Mouse (Mus musculus): ENCODE measurements at regions not wholly inside any gene's neighbourhood (a gene's known extent, or its start where the extent isn't known, plus 50 kb on each side); places are given as distances from the start of the nearest gene placed in this dataset.

DNA sequence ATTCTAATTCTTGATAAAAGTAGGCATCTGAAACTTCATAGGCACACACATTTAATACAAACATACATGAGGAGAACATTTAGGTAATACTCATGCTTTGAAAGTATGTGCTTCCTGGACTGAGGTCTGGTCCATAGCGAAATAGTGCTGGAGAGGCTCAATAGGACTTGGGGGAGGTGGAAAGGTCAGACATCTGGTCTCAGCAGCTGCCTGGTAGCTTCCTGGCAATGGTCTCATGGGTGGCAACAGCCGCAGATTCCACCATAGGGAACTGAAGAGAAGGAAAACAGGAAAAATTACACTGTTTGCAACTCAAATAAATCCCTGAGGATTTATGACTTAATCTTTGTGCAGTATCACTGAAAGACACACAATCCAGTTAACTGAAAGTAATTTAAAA is 174.0 kb downstream of the Icos start:
- no peak for TF ChIP-seq CTCF (IDR thresholded peaks at IDR 0.05; ENCODE audit: extremely low read depth, insufficient read depth, insufficient read length, insufficient replicate concordance)
- TF ChIP-seq POLR2A (IDR thresholded peaks at IDR 0.05; ENCODE audit: low read depth, low read length): no peak
